Mouse (Mus musculus) lung, adult 2 months (tissue): Measurements from ENCODE around the gene Pqlc2. TPM values are rescaled to one million over a fixed set of nuclear protein-coding genes. Genes with fewer than 3 reads are reported as not detected.
A peak's percentile ranks its signal among the peaks of the same experiment; 100 is the strongest.

Experiments used
- DNase-seq: peaks from one replicate; pipeline ENCODE4 v3.0.0; 2022
- H3K4me1 ChIP-seq: fragments of 200-500 bp; 2 replicates; pipeline ENCODE4 v1.6.1; 2011; ENCODE audit warnings: low read length; ENCODE audit not compliant: control insufficient read depth, insufficient read depth
- H3K4me3 ChIP-seq: fragments of 200-500 bp; replicated peaks from 2 replicates; pipeline ENCODE3; 2011; ENCODE audit warnings: low read depth, mild to moderate bottlenecking, control low read depth, low read length; ENCODE audit errors: extremely low read depth
- CTCF ChIP-seq: fragments of 200-500 bp; IDR thresholded peaks from 2 replicates; pipeline ENCODE4 v1.5.1; 2011; ENCODE audit warnings: mild to moderate bottlenecking, low read length, control low read depth; ENCODE audit not compliant: insufficient read depth
- POLR2A ChIP-seq: fragments of 200-500 bp; IDR thresholded peaks from 2 replicates; pipeline ENCODE4 v1.6.1; 2011; ENCODE audit warnings: low read depth, mild to moderate bottlenecking, control low read depth, low read length, borderline replicate concordance; ENCODE audit errors: extremely low read depth
- WGBS: fragments of 180-500 bp; shearing (Covaris S2); methylation state at CpG from one replicate; pipeline ENCODE4 v1.1.7; 2018; 5-methylcytosine and 5-hydroxymethylcytosine counted together
- polyA plus RNA-seq: library from polyadenylated mRNA; depleted of rRNA; stranded (reverse); fragments of >200 nt; gene quantifications from 2 replicates; pipeline ENCODE4 v1.2.3, GENCODE M21; 2012

The Pqlc2 gene
- polyA plus RNA-seq, 1 experiment = 34.0 TPM

DNA sequence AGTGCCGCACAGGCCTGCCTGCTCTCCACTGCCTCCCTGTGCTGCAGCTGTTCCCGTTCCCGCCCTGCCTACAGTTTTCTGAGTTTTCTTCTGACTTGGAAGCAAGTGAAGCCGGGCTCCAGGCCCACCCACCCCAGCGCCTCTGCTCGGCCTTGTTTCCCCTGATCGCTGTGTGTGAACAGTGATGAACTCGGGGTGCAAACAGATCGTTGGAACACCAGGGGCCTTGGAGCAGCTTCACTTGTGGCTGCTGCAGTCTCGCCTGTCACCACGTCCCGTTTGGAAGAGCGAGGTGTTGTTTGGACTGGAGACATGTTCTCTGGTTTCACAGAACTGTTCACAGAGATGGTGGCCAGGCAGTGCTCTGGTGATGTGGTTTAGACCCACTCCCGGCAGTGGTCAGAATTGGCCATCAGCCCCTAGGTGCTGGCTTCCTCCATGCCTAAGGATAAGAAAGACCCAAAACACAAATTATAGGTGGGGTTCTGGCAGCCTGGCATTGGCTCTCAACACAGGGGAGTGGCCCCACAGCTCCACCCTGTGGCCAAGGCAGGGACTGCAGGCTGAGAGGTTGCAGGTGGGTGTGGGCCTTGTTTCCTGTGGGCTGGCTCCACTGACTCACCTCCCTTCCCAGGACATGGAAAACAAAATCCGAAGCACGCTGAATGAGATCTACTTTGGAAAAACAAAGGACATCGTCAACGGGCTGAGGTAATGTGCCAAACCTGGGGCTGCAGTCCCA lies 23.2 kb downstream of the Pqlc2 start:
- 59% methylated on average over 18 of the region's 18 CpGs for WGBS
- Histone ChIP-seq H3K4me1 (0 out of 2 replicates have a peak, but pooled peaks cover 2% of the 10 kb centered on the region), H3K4me3 (no peak overlapping the region)
- TF ChIP-seq CTCF (peak; percentile 93), POLR2A (no peak)
- peak; percentile 89 for DNase-seq

GRCm38 (mm10) chr4:139286234-139286633 lies 24.3 kb downstream of the Pqlc2 start:
- no peak for DNase-seq

GRCm38 (mm10) chr4:139284877-139285276 lies 25.6 kb downstream of the Pqlc2 start:
- Histone ChIP-seq H3K4me1 (0 out of 2 replicates have a peak, but pooled peaks cover 2% of the 10 kb centered on the region), H3K4me3 (no peak overlapping the region)
- TF ChIP-seq POLR2A = no peak
- TF ChIP-seq CTCF = no peak
- no peak for DNase-seq
- WGBS = 88% methylated on average over 15 of the region's 15 CpGs

More at GRCm38 (mm10) chr4:139286234-139286633, 24.3 kb downstream of the Pqlc2 start:
- Histone ChIP-seq H3K4me1 (0 out of 2 replicates have a peak, but pooled peaks cover 2% of the 10 kb centered on the region), H3K4me3 (no peak overlapping the region)
- TF ChIP-seq POLR2A = no peak
- no peak for TF ChIP-seq CTCF
- 74% methylated on average over 5 of the region's 5 CpGs for WGBS

DNA sequence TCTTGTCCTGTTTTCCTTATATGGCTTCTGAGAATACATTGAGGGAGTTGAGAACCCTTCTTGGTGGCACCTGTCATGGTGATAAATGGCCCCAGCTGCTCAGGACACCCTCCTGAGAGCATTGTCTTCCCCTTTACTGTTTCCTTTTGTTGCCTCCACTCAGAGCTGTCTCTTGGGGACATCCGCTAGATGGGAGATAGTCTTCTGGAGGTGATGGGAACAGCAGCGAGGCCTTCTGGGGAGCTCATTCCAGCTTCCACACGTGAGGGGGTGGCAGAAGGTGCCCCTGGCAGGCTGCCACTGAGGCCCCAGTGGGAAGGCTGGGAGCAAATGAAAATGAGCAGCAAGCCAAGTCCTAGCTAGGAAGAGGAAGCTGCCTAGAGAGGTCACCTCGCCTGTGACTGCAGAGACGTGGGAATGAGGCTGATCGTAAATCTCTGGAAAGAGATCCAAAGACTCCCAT lies 27.5 kb downstream of the Pqlc2 start:
- TF ChIP-seq POLR2A (no peak), CTCF (no peak)
- no peak for DNase-seq
- no peak overlapping the region for H3K4me3 ChIP-seq
- 0 out of 2 replicates have a peak, but pooled peaks cover 2% of the 10 kb centered on the region for H3K4me1 ChIP-seq
- 43% methylated on average over 6 of the region's 6 CpGs for WGBS

DNA sequence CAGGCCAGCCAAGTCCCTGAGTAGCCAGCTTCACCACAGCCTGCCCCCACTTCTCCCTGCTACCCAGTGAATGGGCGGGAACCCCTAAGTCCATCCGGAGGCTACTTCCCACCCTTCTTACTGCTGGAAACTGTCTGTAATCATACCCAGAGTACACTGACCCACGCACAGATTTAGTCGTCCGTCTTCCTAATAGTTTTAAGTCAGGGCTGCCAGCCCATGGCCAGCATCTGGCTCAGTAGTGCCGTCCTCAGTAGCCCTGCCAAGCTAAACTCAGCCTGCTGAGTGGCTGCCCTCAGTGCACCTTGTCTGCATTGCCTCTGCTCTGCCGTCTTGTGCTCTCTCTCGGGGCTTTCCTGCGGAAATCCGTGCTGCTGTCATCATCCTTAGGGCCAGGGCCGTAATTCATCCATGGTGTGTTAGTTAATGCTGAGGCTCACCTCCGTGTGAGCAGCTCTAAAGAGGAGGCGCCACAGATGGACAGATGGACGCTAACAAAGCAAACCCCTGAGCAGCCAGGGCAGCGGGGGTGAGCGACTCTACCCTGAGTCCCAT lies 28.6 kb downstream of the Pqlc2 start:
- Histone ChIP-seq H3K4me3 (no peak overlapping the region), H3K4me1 (no peaks in the 10 kb centered on the region)
- TF ChIP-seq CTCF (no peak), POLR2A (no peak)
- 90% methylated on average over 16 of the region's 16 CpGs for WGBS
- DNase-seq = no peak

GRCm38 (mm10) chr4:139280530-139280929 lies 30.0 kb downstream of the Pqlc2 start:
- WGBS = 86% methylated on average over 12 of the region's 12 CpGs
- DNase-seq = no peak
- Histone ChIP-seq H3K4me3 (no peak overlapping the region), H3K4me1 (no peaks in the 10 kb centered on the region)
- TF ChIP-seq POLR2A (no peak), CTCF (no peak)

DNA sequence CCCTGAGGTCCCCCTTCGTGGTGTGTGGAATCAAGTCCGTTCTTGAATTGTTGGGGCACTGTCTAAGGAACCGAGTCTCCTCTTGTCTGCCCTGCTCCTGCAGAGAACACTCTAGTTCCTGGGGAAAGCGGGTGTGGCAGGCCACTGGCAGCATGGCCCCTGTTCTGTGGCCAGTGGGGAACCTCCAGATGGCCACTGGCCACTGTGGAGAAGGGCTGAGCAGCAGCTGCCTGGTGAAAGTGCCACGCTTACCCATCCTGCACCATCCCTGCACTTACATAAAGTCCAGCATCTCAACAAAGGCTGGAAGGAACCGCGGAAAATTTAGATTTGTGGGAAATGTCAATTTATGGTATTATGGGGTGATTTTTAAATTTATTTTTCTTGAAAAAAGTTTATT lies 34.1 kb downstream of the Pqlc2 start:
- Histone ChIP-seq H3K4me3 (no peak overlapping the region), H3K4me1 (no peaks in the 10 kb centered on the region)
- no peak for DNase-seq
- TF ChIP-seq POLR2A (no peak), CTCF (no peak)
- WGBS = 82% methylated on average over 7 of the region's 7 CpGs

- H3K4me1 ChIP-seq = no peaks in the 10 kb centered on the region
- no peak for TF ChIP-seq CTCF
- TF ChIP-seq POLR2A = no peak
- H3K4me3 ChIP-seq = no peak overlapping the region
- WGBS = 85% methylated on average over 7 of the region's 7 CpGs
- no peak for DNase-seq
Measured at GRCm38 (mm10) chr4:139274573-139274972, 35.9 kb downstream of the Pqlc2 start.

GRCm38 (mm10) chr4:139272951-139273680 lies 37.4 kb downstream of the Pqlc2 start:
- Histone ChIP-seq H3K4me3 (no peak overlapping the region), H3K4me1 (no peaks in the 10 kb centered on the region)
- WGBS = 90% methylated on average over 10 of the region's 10 CpGs
- no peak for DNase-seq
- TF ChIP-seq CTCF (no peak), POLR2A (no peak)

- 86% methylated on average over 9 of the region's 9 CpGs for WGBS
- TF ChIP-seq POLR2A (no peak), CTCF (no peak)
Measured at GRCm38 (mm10) chr4:139271562-139271961, 38.9 kb downstream of the Pqlc2 start.

More at GRCm38 (mm10) chr4:139271562-139271961, 38.9 kb downstream of the Pqlc2 start:
- H3K4me1 ChIP-seq = no peaks in the 10 kb centered on the region
- no peak for DNase-seq
- no peak overlapping the region for H3K4me3 ChIP-seq
